Mouse (Mus musculus): ENCODE measurements around the gene Bscl2. TPM values are rescaled to one million over a fixed set of nuclear protein-coding genes. Genes with fewer than 3 reads are reported as not detected.
"Not testable (repeated sequence)": the region's sequence is repeated elsewhere in the genome, so short reads cannot be mapped to it uniquely, and the experiment has no call there.

Gene Bscl2
- total RNA-seq, 2 experiments from 2014 or later, result 94.8 to 97.6 TPM

DNA sequence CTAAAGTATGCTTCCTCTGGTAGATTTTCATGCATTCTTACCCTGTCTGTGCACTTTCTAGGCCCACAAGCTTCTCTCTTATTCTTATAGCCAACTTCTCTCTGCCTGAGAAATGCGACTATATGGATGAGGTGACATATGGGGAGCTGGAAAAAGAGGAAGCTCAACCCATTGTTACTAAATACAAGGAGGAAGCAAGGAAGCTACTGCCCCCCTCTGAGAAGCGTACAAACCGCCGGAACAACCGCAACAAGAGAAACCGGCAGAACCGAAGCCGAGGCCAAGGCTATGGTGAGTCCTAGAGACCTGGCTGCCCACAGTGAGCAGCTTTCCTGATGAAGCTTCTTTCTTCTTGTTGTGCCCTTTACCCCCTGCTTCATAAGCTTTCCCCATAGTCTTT, 7.6 kb upstream of the Bscl2 start, which contains the start of gene AC129217.1:
Gene AC129217.1 (plus strand): TSS at position 114 of the 400 bp plus-strand sequence.
- no peak for DNase-seq (ENCODE audit: low spot score in 2 of 2)

DNA sequence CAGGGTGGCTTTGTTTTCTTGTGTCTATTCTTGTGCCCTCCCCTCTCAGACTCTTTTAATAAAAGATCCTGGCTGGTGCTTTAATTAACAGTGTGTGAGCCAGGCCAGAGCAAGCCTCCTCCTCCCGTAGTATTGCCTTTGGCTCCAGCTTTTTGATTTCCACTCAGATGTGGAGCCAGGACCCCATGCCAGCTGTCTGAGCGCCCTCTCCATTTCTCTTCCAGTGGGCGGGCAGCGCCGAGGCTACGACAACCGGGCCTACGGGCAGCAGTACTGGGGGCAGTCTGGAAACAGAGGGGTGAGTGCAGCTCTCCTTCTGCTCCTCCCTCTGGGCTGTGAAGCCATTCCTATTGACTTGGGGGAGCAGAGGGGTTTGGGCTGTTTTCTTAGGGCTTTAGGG, 6.6 kb upstream of the Bscl2 start:
- peak in 1 of 2 experiments; percentile 34 for DNase-seq (ENCODE audit: low spot score in 2 of 2)

DNA sequence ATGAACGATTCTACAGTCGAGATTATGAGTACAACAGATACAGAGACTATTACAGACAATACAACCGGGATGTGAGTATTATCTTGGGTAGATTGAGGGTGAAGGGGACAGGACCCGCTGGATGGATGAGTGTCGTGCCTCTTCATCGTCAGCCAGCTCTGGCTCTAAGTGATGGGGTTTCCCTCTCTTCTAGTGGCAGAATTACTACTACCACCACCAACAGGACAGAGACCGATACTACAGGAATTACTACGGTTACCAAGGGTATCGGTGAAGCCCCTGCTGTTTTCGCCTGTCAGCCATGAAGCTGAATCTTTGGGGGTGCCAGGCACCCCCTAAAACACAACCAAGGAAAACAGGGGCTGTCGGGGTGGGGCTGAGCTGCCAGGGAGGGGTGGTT, 6.0 kb upstream of the Bscl2 start:
- DNase-seq (ENCODE audit: low spot score in 2 of 2), result no peak

DNA sequence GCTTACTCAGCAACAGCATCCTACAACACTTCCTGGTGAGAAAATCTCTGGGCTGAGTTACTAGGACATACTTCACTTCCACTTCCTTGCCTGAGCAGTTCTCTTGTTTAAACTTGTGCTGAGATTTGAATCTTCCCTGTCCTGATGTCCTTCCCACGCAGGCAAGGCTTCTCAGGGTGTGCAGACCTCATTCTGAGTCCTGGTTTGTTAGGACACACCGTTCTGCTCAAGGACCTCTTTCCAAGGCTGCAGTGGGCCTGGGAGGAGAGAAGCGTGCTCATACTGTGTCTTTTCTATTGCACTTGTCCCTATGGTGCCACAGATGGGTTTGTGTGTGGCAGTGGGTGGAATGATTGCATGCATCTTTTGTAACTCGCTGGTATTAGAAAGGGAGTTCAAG, 4.3 kb upstream of the Bscl2 start:
- peak in 1 of 2 experiments; percentile 66 for DNase-seq (ENCODE audit: low spot score in 2 of 2)

DNA sequence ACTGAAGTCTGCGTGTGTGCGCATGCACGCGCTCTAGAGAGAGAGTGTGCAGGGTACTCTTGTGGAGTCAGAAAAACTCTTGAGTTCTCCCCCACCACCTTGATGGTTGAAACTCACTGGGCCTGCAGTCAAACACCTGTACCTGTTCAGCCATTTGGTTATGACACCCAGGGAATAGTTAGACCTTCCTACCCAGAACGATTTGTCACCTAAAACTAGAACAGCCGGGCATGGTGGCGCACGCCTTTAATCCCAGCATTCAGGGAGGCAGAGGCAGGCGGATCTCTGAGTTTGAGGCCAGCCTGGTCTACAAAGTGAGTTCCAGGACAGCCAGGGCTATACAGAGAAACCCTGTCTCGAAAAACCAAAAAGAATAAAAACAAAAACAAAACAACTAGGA, 940 bp upstream of the Bscl2 start:
- not testable (repeated sequence) for DNase-seq (ENCODE audit: low spot score in 2 of 2)

- DNase-seq (ENCODE audit: low spot score in 2 of 2), result peak in 1 of 2 experiments; percentile 50
Measured at GRCm38 (mm10) chr19:8838041-8838730, 919 bp downstream of the Bscl2 start.

DNA sequence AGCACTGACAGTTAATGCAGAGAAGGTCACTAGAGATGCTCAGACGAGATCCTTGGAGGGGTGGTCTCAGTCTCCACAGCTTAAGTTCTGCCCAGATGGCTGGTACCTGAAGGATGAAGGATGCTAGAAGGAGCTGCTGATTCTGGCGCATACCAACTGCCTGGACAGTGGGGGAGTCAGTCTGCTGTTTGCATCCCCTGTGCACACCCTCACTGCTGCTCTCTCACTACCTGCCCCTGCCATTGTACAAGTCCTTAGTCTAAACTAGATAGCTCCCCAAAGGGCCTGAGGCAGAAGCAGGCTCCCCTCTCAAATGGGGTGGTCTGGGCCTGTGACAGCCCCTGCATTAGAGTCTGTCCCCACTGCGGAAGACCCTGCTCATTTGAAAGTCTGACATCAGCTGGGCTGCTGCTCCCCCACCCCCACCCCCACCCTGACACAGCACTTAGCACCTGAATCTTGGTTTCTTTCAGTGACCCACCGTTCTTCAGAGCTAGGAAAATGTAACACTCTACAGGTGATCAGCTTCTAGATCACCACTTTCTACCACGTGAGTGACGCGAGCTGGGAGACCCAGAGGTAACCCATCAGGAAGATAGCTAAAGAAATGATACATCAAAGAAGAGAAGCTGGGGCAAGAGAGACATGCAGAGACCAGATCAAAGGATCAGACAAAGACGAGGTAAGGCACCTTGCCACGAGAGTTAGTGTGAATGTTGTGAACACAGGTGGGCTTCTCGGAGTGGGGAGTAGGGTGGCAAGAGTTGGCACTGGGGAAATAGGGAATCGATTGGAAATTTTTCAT, 2.0 kb downstream of the Bscl2 start, which contains the start of gene Gng3:
Gene Gng3 (minus strand): TSS at position 92 of the 805 bp plus-strand sequence.
- peak; percentile 80 to 81 for DNase-seq (ENCODE audit: low spot score in 2 of 2)

DNA sequence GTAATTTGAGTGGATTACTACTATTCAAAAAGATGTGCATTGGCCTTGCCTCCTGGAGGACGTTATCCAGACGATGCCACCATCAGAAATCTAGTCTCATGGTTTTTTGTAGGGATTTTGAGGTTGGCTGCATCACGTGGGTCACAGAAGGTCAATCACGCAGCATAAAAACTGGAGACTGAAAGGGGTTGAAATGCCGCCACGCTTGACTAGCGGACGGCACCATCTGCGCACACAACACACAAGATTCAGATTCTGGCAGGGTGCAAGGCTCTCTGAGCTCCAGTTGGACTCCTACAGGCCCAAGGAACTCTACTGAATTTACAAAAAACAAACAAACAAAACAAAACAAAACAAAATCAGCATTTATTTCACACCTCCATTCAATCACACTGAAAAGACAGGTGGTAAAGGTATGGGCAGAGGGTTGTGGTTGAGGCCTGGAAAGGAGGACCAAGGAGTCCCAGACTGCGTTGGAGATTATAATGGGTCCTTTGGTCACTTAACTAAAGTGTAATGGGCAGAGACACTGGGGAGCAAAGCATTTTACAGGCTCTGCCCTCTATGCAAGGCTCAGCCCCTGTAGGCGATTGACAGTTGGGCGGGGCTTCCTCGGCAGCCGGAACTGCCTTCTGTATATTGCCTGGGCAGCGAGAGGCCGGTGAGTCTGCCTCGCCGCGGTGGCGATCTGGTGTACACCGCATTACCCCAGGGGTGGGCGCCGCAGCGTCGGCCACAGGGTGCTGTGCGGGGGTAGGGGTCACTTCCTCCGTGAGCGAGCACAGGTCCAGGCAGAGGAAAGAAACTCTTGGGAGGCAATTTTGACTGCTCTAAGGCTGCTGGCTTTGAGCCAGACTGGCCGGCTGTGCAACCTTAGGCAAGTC, 2.9 kb downstream of the Bscl2 start:
- DNase-seq (ENCODE audit: low spot score in 2 of 2), result peak; percentile 66 to 78

GRCm38 (mm10) chr19:8841012-8841411, 3.7 kb downstream of the Bscl2 start:
- no peak for DNase-seq (ENCODE audit: low spot score in 2 of 2)

GRCm38 (mm10) chr19:8842961-8843360, 5.7 kb downstream of the Bscl2 start:
- DNase-seq (ENCODE audit: low spot score in 2 of 2), result no peak

DNA sequence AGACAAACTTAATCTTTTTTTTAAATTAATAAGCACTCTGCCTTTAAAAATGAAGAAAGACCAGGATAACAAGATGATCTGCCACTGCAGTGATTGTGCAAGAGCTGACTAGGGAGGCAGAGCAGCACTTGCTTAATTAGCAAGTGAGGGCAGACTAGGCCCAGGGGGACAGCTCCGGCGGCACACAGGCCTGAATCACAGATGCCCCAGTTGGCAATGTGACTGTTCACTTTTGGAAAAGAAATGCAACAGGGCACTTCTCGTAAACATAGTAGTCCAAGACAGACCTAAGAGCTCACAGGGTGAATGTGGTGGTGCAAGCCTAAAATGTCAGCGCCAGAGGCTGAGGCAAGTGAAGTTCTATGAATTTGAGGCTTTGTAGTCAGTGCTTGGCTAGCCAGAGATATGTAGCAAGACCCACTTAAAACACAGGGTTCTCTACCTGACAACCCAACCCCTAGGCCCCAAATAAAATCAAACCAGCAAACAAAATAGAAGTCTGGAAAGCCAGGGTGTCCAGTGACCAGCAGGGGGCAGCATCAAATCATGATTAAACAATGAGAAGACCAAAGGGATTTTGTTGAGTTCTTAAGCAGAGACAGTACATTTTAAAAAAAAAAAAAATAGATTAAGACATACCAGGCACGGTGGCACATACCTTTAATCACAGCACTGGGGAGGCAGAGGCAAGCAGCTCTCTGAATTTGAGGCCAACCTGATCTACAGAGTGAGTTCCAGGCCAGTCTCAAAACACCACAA, 7.3 kb downstream of the Bscl2 start:
- peak in 1 of 2 experiments; percentile 84 for DNase-seq (ENCODE audit: low spot score in 2 of 2)

- no peak for DNase-seq (ENCODE audit: low spot score in 2 of 2)
Measured at GRCm38 (mm10) chr19:8848356-8848755, 11.1 kb downstream of the Bscl2 start.

GRCm38 (mm10) chr19:8850402-8850901, 13.2 kb downstream of the Bscl2 start, which contains the start of gene Lrrn4cl:
Gene Lrrn4cl, plus strand, starts transcription at chr19:8850768.
- DNase-seq (ENCODE audit: low spot score in 2 of 2), result no peak

GRCm38 (mm10) chr19:8851639-8852038, 14.4 kb downstream of the Bscl2 start:
- DNase-seq (ENCODE audit: low spot score in 2 of 2), result no peak

DNA sequence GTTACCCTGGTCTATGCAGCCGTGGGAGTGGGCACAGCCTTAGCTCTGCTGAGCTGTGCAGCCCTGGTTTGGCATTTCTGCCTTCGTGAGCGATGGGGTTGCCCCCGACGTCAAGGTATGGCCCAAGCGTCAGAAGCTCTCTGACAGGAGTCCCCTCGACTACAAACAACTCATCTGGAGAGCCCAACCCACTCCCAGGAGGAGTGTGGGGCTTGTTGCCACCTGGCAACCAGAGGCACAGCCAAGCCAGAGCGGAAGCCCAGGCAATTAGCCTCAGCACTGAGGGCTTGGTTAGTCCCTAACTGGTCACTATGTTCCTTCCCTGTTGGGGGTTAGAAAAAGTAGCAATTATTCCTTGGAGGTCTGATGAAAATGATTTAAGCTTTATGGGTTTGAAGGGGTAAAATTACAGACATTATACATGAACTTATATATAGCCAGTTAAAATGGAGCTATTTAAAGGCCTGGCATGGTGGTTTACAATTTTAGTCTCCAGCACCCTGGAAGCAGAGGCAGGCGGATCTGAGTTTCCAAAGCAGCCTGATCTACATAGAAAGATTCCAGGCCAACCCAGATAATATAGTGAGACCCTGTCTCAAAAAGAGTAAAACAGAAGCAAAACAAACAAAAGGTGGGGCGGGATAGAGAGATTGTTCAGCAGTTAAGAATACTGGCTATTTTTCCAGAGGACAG, 15.1 kb downstream of the Bscl2 start:
- no peak for DNase-seq (ENCODE audit: low spot score in 2 of 2)

GRCm38 (mm10) chr19:8853117-8853516, 15.8 kb downstream of the Bscl2 start:
- DNase-seq (ENCODE audit: low spot score in 2 of 2), result no peak

- peak in 1 of 2 experiments; percentile 54 for DNase-seq (ENCODE audit: low spot score in 2 of 2)
Measured at GRCm38 (mm10) chr19:8857689-8858088, 20.4 kb downstream of the Bscl2 start.

- DNase-seq (ENCODE audit: low spot score in 2 of 2), result peak in 1 of 2 experiments; percentile 33
Measured at GRCm38 (mm10) chr19:8859018-8859417, 21.8 kb downstream of the Bscl2 start.

- DNase-seq (ENCODE audit: low spot score in 2 of 2), result no peak
Measured at GRCm38 (mm10) chr19:8864265-8864664, 27.0 kb downstream of the Bscl2 start.

DNA sequence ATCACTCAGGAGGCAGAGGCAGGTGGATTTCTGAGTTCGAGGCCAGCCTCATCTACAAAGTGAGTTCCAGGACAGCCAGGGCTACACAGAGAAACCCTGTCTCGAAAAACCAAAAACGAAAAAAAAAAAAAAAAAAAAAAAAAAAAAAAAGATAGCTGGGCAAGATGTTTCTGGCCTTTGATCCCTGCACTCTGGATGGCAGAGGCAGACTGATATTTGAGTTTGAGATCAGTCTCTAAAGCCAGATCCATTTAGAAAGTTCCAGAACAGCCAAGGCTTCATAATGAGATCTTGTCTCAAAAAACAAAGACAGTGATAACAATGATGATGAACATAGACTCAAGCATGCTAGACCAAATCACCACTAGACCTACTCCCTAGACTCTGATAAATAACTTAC, 33.1 kb downstream of the Bscl2 start:
- not testable (repeated sequence) for DNase-seq (ENCODE audit: low spot score in 2 of 2)

Data from layer of hippocampus, adult 18-20 months (tissue).